Mouse (Mus musculus) spleen, postnatal 0 days (tissue): Measurements from ENCODE around the gene Sidt1. TPM values are rescaled to one million over a fixed set of nuclear protein-coding genes. Genes with fewer than 3 reads are reported as not detected.

Source experiments
- polyA plus RNA-seq: library from polyadenylated mRNA; unstranded; fragments of >200 nt; fragmentation: Nextera tagmentation; extraction: Ambion mirVana; gene quantifications from 2 replicates; pipeline ENCODE4 v1.2.1, GENCODE M21; 2015

The Sidt1 gene
- 0.14 and 0.38 TPM in 2 replicates for polyA plus RNA-seq

GRCm38 (mm10) chr16:44332861-44333284, at the start of gene Sidt1:
Sidt1 (minus strand) TSS chr16:44333196.

GRCm38 (mm10) chr16:44347071-44347901, 14.3 kb upstream of the Sidt1 start, which contains the start of gene Spice1:
Spice1 (plus strand) TSS chr16:44347121.

Other genes with a start within 250 kb of the Sidt1 start
- 20.4 and 26.6 TPM in 2 replicates for gene Atp6v1a, start 193.5 kb downstream of the Sidt1 start, polyA plus RNA-seq
- gene Naa50, start 193.4 kb downstream of the Sidt1 start, polyA plus RNA-seq: 63.2 and 65.7 TPM in 2 replicates
- gene Usf3, start 159.9 kb downstream of the Sidt1 start, polyA plus RNA-seq: 3.4 and 3.6 TPM in 2 replicates
- 10.0 and 10.9 TPM in 2 replicates for gene Spice1, start 13.9 kb upstream of the Sidt1 start, polyA plus RNA-seq
- gene Cfap44, start 61.6 kb upstream of the Sidt1 start, polyA plus RNA-seq: 0.04 and 0.10 TPM in 2 replicates
- 3.1 and 4.5 TPM in 2 replicates for gene Boc, start 225.7 kb upstream of the Sidt1 start, polyA plus RNA-seq